Mouse (Mus musculus) forebrain, embryonic 14.5 days (tissue): ENCODE results near the gene Axin1. TPM values are rescaled to one million over a fixed set of nuclear protein-coding genes. Genes with fewer than 3 reads are reported as not detected.
"Not testable (repeated sequence)": the region's sequence is repeated elsewhere in the genome, so short reads cannot be mapped to it uniquely, and the experiment has no call there.

ENCODE experiments used
- ATAC-seq: fragments of 200-750 bp; cut with Nextera tagmentation; 2 replicates; pipeline ENCODE4 v1.8.0; 2017; ENCODE audit warnings: mild to moderate bottlenecking, moderate library complexity
- DNase-seq: peaks from one replicate; pipeline ENCODE4 v3.0.0-alpha.2; 2015; ENCODE audit warnings: low spot score
- H3K27ac ChIP-seq: fragments of 300-500 bp; sonication (generic); 2 replicates; pipeline ENCODE4 v1.5.1; 2014; ENCODE audit warnings: low read depth, mild to moderate bottlenecking, control low read depth, low read length, moderate library complexity
- H3K27me3 ChIP-seq: fragments of 300-500 bp; sonication (generic); replicated peaks from 2 replicates; pipeline ENCODE4 v1.6.1; 2014; ENCODE audit warnings: low read length, control low read depth, mixed read lengths; ENCODE audit not compliant: control insufficient read depth, insufficient read depth
- H3K36me3 ChIP-seq: fragments of 300-500 bp; sonication (generic); 2 replicates; pipeline ENCODE4 v1.6.1; 2014; ENCODE audit warnings: low read length, control low read depth; ENCODE audit not compliant: control insufficient read depth, insufficient read depth
- H3K4me1 ChIP-seq: fragments of 300-500 bp; sonication (generic); 2 replicates; pipeline ENCODE4 v1.6.1; 2014; ENCODE audit warnings: antibody characterized with exemption, low read length, control low read depth; ENCODE audit not compliant: control insufficient read depth, insufficient read depth
- H3K4me2 ChIP-seq: fragments of 300-500 bp; sonication (generic); 2 replicates; pipeline ENCODE4 v1.6.1; 2014; ENCODE audit warnings: mild to moderate bottlenecking, control low read depth, low read length
- H3K4me3 ChIP-seq: fragments of 300-500 bp; sonication (generic); 2 replicates; pipeline ENCODE4 v1.5.1; 2014; ENCODE audit warnings: low read depth, low read length, control low read depth
- H3K9ac ChIP-seq: fragments of 300-500 bp; sonication (generic); 2 replicates; pipeline ENCODE4 v1.6.1; 2014; ENCODE audit warnings: mild to moderate bottlenecking, low read length, control low read depth, moderate library complexity
- H3K9me3 ChIP-seq: fragments of 300-500 bp; sonication (generic); replicated peaks from 2 replicates; pipeline ENCODE4 v1.6.1; 2016; ENCODE audit warnings: low read length, control low read depth, mixed read lengths; ENCODE audit not compliant: control insufficient read depth
- WGBS: fragments of 180-500 bp; shearing (Covaris S2); extraction: QIAGEN DNeasy Blood & Tissue Kit; methylation state at CpG from one replicate; pipeline ENCODE4 v1.1.7; 2014; 5-methylcytosine and 5-hydroxymethylcytosine counted together
- polyA plus RNA-seq: library from polyadenylated mRNA; unstranded; fragments of >200 nt; fragmentation: Nextera tagmentation; extraction: Ambion mirVana; gene quantifications from 2 replicates; pipeline ENCODE4 v1.2.1, GENCODE M21; 2014

Gene Axin1
- polyA plus RNA-seq, 1 experiment from 2014 or later: 10.3 TPM

DNA sequence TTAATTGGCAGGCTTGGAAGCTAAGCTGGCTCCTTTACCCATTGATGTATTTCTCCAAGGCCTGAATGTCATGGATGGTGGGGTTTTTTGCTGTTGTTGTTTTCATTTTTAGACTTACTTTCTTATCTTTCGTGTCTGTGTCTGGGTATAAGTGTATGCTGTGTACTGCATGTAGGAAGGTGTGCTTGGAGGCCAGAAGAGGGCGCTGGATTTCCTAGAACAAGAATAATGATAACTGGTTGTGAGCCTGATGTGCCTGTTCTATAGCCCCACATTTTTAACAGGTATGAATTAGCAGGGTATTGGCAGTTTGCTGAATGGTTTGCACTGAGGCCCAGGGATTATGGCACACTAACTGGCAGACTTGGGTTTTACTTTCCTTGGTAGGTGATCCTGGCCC lies 10.6 kb downstream of the Axin1 start:
- Histone ChIP-seq H3K9me3 (no peaks in the 10 kb centered on the region), H3K4me3 (no peak overlapping the region), H3K9ac (no peak overlapping the region), H3K27me3 (no peaks in the 10 kb centered on the region), H3K4me2 (no peak overlapping the region), H3K36me3 (peaks cover 34% of the 10 kb centered on the region), H3K4me1 (no peaks in the 10 kb centered on the region), H3K27ac (no peak overlapping the region)
- WGBS: 79% methylated on average over 2 of the region's 2 CpGs
- ATAC-seq (no peak), DNase-seq (no peak)

GRCm38 (mm10) chr17:26151886-26152630 lies 13.6 kb downstream of the Axin1 start:
- DNase-seq: no peak
- no peak for ATAC-seq
- H3K9ac ChIP-seq: no peak overlapping the region
- H3K4me1 ChIP-seq: no peaks in the 10 kb centered on the region
- H3K9me3 ChIP-seq: no peaks in the 10 kb centered on the region
- no peak overlapping the region for H3K27ac ChIP-seq
- no peak overlapping the region for H3K4me2 ChIP-seq
- H3K27me3 ChIP-seq: no peaks in the 10 kb centered on the region
- H3K4me3 ChIP-seq: no peak overlapping the region
- peaks cover 26% of the 10 kb centered on the region; the same call in 1 of the 2 replicates for H3K36me3 ChIP-seq
- WGBS: 93% methylated on average over 2 of the region's 2 CpGs

DNA sequence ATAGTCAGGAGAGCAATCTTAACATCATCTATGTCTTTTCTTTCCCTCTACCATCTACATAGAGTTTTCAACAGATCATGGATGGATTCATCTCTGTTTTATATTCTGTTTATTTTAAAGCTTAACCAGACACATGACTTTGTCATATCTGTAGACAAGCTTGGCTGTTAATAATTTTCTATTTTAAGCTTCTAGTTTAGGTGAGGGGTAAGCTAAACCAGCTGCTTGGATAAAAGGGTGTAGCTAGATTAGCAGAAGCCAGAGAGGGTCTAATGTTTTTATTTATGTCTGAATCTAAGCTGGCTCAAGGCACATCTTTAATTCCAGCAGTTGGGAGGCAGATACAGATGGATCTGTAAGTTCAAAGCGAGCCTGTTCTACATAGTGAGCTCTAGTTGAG lies 24.2 kb downstream of the Axin1 start:
- no peak for ATAC-seq
- Histone ChIP-seq H3K9me3 (no peaks in the 10 kb centered on the region), H3K9ac (no peak overlapping the region), H3K4me2 (no peak overlapping the region), H3K27me3 (no peaks in the 10 kb centered on the region), H3K36me3 (no peaks in the 10 kb centered on the region), H3K4me1 (no peaks in the 10 kb centered on the region), H3K4me3 (no peak overlapping the region), H3K27ac (no peak overlapping the region)
- DNase-seq: no peak
- WGBS: 94% methylated on average over 1 of the region's 1 CpGs

GRCm38 (mm10) chr17:26168039-26168438 lies 29.6 kb downstream of the Axin1 start:
- no peak overlapping the region for H3K9ac ChIP-seq
- no peak for DNase-seq
- no peak for ATAC-seq
- H3K4me2 ChIP-seq: no peak overlapping the region
- no peaks in the 10 kb centered on the region for H3K9me3 ChIP-seq
- H3K4me3 ChIP-seq: no peak overlapping the region
- H3K27me3 ChIP-seq: no peaks in the 10 kb centered on the region
- H3K27ac ChIP-seq: no peak overlapping the region
- H3K36me3 ChIP-seq: no peaks in the 10 kb centered on the region
- 96% methylated on average over 2 of the region's 2 CpGs for WGBS
- H3K4me1 ChIP-seq: no peaks in the 10 kb centered on the region

GRCm38 (mm10) chr17:26175248-26175647 lies 36.8 kb downstream of the Axin1 start:
- not testable (repeated sequence) for H3K9me3 ChIP-seq, H3K27ac ChIP-seq, DNase-seq, H3K4me2 ChIP-seq, H3K27me3 ChIP-seq, H3K4me1 ChIP-seq, H3K4me3 ChIP-seq, H3K9ac ChIP-seq, ATAC-seq
- WGBS: 86% methylated on average over 2 of the region's 2 CpGs
- H3K36me3 ChIP-seq: peaks cover 12% of the 10 kb centered on the region

DNA sequence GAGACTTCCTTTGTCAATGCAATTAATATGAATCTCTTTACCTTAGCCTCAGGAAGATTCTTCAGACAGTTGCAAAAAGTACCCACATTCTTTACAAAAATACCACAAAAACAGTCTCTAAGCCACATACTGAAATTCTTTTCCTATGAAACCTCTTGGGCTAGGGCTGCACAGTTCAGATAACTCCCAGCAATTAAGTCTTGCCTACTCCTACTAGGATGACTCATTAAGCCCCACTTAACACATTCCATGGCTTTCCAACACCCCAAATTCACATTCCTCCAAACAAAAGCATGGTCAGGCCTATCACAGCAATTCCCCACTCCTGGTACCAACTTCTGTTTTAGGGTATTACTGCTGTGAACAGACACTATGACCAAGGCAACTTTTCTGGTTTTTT lies 40.1 kb downstream of the Axin1 start:
- H3K9me3 ChIP-seq: no peaks in the 10 kb centered on the region
- peaks cover 27% of the 10 kb centered on the region for H3K36me3 ChIP-seq
- H3K9ac ChIP-seq: no peak overlapping the region
- no peak overlapping the region for H3K4me3 ChIP-seq
- no peak overlapping the region for H3K27ac ChIP-seq
- no peaks in the 10 kb centered on the region for H3K27me3 ChIP-seq
- DNase-seq: no peak
- H3K4me2 ChIP-seq: no peak overlapping the region
- H3K4me1 ChIP-seq: no peaks in the 10 kb centered on the region
- no peak for ATAC-seq

DNA sequence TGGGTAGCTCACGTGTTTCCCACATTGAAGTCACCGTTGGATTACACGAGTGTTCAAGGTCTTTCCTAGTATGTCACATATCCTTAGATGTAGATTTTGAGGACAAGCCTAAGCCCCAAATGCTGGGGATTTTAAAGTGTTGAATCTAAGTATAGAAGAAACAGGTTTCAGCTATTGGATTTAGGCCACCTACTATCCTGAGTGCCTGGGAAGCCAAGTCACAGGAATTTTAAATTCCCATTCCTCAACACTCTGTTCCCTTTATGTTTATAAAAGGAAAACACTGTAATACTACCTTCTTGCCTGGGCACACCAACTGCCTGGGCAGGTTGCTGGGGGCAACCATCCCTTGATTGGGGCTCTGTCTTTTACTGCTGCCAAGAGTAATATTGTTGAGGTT lies 42.7 kb downstream of the Axin1 start:
- no peaks in the 10 kb centered on the region for H3K4me1 ChIP-seq
- no peaks in the 10 kb centered on the region for H3K9me3 ChIP-seq
- no peaks in the 10 kb centered on the region for H3K27me3 ChIP-seq
- no peak for DNase-seq
- peaks cover 43% of the 10 kb centered on the region for H3K36me3 ChIP-seq
- H3K27ac ChIP-seq: no peak overlapping the region
- no peak overlapping the region for H3K4me2 ChIP-seq
- no peak overlapping the region for H3K9ac ChIP-seq
- WGBS: 98% methylated on average over 3 of the region's 3 CpGs
- no peak for ATAC-seq
- H3K4me3 ChIP-seq: no peak overlapping the region

GRCm38 (mm10) chr17:26187592-26187991 lies 49.1 kb downstream of the Axin1 start:
- H3K4me3 ChIP-seq: no peak overlapping the region
- no peak overlapping the region for H3K9ac ChIP-seq
- H3K9me3 ChIP-seq: no peaks in the 10 kb centered on the region
- peaks cover 96% of the 10 kb centered on the region for H3K36me3 ChIP-seq
- H3K4me2 ChIP-seq: no peak overlapping the region
- DNase-seq: no peak
- ATAC-seq: no peak
- H3K27me3 ChIP-seq: no peaks in the 10 kb centered on the region
- no peak overlapping the region for H3K27ac ChIP-seq
- WGBS: 96% methylated on average over 5 of the region's 5 CpGs
- H3K4me1 ChIP-seq: no peaks in the 10 kb centered on the region

DNA sequence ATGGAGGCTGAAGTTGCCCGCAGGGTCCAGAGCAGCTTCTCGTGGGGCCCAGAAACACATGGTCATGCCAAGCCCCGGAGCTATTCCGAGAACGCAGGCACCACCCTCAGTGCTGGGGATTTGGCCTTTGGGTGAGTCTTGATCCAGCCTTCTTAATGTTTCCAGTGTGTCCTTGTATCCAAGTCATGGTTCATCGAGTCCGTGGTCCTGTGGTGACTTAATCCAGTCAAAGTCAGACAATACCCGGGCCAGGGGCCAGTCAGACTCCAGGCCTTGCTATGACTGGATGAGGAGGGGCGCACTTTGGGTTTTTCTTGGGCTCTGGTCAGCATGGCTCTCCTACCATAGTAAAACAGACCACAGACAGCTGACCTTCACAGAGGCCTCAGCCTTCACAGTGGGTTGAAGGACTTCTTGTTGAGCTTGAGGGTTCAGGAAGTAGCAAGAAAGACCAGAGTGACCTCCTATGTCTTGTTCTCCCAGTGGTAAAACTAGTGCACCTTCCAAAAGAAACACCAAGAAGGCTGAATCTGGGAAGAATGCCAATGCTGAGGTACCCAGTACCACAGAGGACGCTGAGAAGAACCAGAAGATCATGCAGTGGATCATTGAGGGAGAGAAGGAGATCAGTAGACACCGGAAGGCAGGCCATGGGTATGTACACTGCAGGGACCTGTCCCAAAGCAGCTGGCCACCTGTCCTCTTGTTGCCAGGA lies 49.8 kb downstream of the Axin1 start:
- H3K27me3 ChIP-seq: no peaks in the 10 kb centered on the region
- no peaks in the 10 kb centered on the region for H3K9me3 ChIP-seq
- WGBS: 94% methylated on average over 11 of the region's 11 CpGs
- H3K4me3 ChIP-seq: no peak overlapping the region
- no peak overlapping the region for H3K4me2 ChIP-seq
- no peak overlapping the region for H3K27ac ChIP-seq
- ATAC-seq (no peak), DNase-seq (no peak)
- H3K4me1 ChIP-seq: no peaks in the 10 kb centered on the region
- H3K36me3 ChIP-seq: peaks cover 96% of the 10 kb centered on the region
- no peak overlapping the region for H3K9ac ChIP-seq
